Mouse (Mus musculus): ENCODE results near the gene Pkib. TPM values are rescaled to one million over a fixed set of nuclear protein-coding genes. Genes with fewer than 3 reads are reported as not detected.
A peak's percentile ranks its signal among the peaks of the same experiment; 100 is the strongest.

The Pkib gene
- polyA plus RNA-seq (2015; fragmentation: Nextera tagmentation; extraction: Ambion mirVana), result 1.7 and 2.7 TPM in 2 replicates

DNA sequence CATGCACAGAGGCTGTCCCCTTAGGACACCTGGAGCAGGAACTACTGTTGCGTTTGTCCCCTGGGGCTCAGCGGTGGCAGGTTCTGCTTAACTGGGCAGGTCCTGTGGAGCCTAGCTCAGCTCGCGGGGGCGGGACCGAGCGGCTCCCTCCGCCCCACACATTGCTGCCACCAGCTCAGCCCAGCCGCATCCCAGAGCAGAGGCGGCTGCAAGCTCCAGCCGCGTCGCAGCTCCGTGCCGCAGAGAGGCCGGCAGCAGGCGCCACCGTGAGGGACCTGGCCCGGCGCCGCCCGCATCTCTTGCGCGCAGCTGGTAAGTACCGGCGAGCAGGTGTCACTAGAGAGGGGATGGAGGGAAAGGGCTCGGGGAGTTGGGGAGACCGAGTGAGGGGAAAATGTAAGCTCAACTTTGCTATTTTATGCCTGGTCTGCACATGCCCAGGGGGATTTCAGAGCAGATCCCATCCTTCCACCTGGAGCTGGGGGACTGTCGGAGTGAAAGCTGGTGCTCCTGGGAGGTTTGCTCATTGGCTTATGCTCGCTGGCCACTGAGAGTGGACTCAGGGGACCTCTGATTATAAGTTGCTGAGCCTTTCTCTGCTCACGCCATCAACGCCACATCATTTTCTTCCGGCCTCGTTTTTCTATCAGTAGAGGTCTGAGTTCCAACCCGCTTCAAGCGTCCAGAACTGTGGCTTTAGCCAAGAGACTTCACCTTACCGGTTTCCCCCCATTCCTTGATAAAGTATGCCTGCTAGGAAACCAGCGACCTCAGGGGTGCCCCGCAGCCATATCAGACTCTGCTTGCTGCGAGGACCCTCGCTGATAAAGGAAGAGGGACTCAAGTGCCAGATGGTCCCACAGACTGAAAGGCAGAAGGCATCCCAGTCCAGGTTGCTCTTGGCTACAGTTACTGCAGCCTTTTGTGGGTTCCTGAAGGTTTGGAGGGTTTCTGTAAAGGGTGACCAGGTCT, at the start of gene Pkib:
Pkib (plus strand) TSS at position 86 of the 972 bp plus-strand sequence.
- peak; percentile 75 for ATAC-seq (replicated peaks; ENCODE audit: extremely low read depth, insufficient read depth, low FRiP score)
- Histone ChIP-seq H3K4me1 (ENCODE audit: control insufficient read depth, insufficient read depth, low read length) (peaks cover 8% of the 10 kb centered on the region), H3K27ac (ENCODE audit: low read length) (no peak within 1 kb of the TSS), H3K4me3 (ENCODE audit: low read length) (peak within 1 kb of the TSS; percentile 54), H3K4me2 (ENCODE audit: low read depth, low read length) (peak within 1 kb of the TSS; percentile 78), H3K36me3 (ENCODE audit: control insufficient read depth, insufficient read depth) (no peaks in the 10 kb centered on the region), H3K9me3 (replicated peaks; ENCODE audit: control insufficient read depth, low read length) (peaks cover 4% of the 10 kb centered on the region; the same call in 1 of the 2 replicates), H3K9ac (ENCODE audit: low read length) (peak within 1 kb of the TSS; percentile 50; the same call in 1 of the 2 replicates), H3K27me3 (ENCODE audit: control insufficient read depth, insufficient read depth, low read length) (peaks cover 2% of the 10 kb centered on the region; the same call in 1 of the 2 replicates)
- WGBS, result 2% methylated on average over 41 of the region's 41 CpGs

DNA sequence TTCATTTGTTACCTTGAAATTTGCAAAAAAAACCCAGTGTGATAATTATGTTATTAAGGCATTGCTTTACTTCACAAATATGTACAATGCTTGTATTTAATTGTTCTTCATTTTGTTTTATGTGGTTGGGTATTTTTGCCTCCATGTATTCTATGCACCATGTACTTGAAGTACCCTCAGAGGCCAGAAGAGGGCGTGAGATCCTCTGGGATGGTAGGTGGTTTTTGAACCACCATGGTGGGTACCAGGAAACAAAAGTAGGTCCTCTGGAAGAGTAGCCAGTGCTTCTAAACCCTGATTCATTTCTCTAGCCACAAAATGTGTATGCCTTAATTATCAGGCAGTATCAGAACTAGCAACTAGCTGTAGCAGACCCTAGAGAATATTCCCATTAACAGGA, 47.9 kb upstream of the Pkib start:
- Histone ChIP-seq H3K36me3 (ENCODE audit: control insufficient read depth, insufficient read depth) (no peaks in the 10 kb centered on the region), H3K4me1 (ENCODE audit: control insufficient read depth, insufficient read depth, low read length) (no peaks in the 10 kb centered on the region), H3K9ac (ENCODE audit: low read length) (no peak overlapping the region), H3K27ac (ENCODE audit: low read length) (no peak overlapping the region), H3K9me3 (replicated peaks; ENCODE audit: control insufficient read depth, low read length) (no peaks in the 10 kb centered on the region), H3K4me2 (ENCODE audit: low read depth, low read length) (no peak overlapping the region), H3K27me3 (ENCODE audit: control insufficient read depth, insufficient read depth, low read length) (no peaks in the 10 kb centered on the region), H3K4me3 (ENCODE audit: low read length) (no peak overlapping the region)
- ATAC-seq (replicated peaks; ENCODE audit: extremely low read depth, insufficient read depth, low FRiP score), result no peak
- WGBS, result 32% methylated on average over 1 of the region's 1 CpGs

DNA sequence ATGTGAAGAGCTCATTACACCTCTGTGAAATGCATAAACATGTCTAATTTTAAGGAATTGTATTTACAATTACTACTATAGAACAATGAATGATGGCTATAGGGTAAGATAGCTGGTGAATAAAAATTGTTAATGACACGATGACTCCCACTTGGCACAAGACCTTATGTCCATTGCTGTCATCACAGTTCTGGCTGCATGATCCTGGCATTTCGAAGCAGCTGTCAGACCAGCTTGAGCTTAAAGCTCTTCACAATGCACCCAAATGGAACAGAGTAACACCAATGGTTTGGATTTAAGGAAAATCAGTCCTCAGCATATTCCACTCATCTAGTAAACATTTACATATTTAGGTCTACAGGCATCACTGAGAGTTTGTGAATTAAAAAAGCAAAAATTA, 37.5 kb upstream of the Pkib start:
- H3K4me3 ChIP-seq (ENCODE audit: low read length), result no peak overlapping the region

DNA sequence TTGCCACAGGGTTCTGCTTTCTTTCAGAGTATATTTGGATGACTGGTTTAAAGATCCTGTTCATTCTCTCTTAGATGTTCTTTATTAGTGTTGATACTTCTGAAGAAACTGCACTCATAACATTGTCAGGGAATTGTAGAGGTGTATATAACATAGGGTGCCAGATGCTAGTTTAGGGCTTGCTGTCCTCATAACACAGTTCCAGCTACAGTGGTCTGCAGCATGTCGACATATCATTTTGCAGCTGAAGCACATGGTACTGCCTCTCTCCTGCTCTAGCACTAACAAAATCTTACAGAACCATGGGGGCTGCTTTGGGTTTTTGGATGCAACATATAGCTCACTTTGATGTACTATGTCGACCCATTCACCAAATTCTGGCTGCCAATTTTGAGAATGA, 34.6 kb upstream of the Pkib start:
- Histone ChIP-seq H3K9ac (ENCODE audit: low read length) (no peak overlapping the region), H3K36me3 (ENCODE audit: control insufficient read depth, insufficient read depth) (no peaks in the 10 kb centered on the region), H3K4me2 (ENCODE audit: low read depth, low read length) (no peak overlapping the region), H3K4me1 (ENCODE audit: control insufficient read depth, insufficient read depth, low read length) (no peaks in the 10 kb centered on the region), H3K9me3 (replicated peaks; ENCODE audit: control insufficient read depth, low read length) (no peaks in the 10 kb centered on the region), H3K27me3 (ENCODE audit: control insufficient read depth, insufficient read depth, low read length) (no peaks in the 10 kb centered on the region), H3K4me3 (ENCODE audit: low read length) (no peak overlapping the region), H3K27ac (ENCODE audit: low read length) (no peak overlapping the region)
- no peak for ATAC-seq (replicated peaks; ENCODE audit: extremely low read depth, insufficient read depth, low FRiP score)
- 64% methylated on average over 2 of the region's 2 CpGs for WGBS

More for the DNA sequence above, 37.5 kb upstream of the Pkib start:
- H3K4me1 ChIP-seq (ENCODE audit: control insufficient read depth, insufficient read depth, low read length), result no peaks in the 10 kb centered on the region
- no peak overlapping the region for H3K4me2 ChIP-seq (ENCODE audit: low read depth, low read length)
- no peak overlapping the region for H3K9ac ChIP-seq (ENCODE audit: low read length)
- no peaks in the 10 kb centered on the region for H3K36me3 ChIP-seq (ENCODE audit: control insufficient read depth, insufficient read depth)
- no peaks in the 10 kb centered on the region for H3K27me3 ChIP-seq (ENCODE audit: control insufficient read depth, insufficient read depth, low read length)
- no peaks in the 10 kb centered on the region for H3K9me3 ChIP-seq (replicated peaks; ENCODE audit: control insufficient read depth, low read length)
- no peak overlapping the region for H3K27ac ChIP-seq (ENCODE audit: low read length)
- WGBS, result 76% methylated on average over 2 of the region's 2 CpGs
- no peak for ATAC-seq (replicated peaks; ENCODE audit: extremely low read depth, insufficient read depth, low FRiP score)

DNA sequence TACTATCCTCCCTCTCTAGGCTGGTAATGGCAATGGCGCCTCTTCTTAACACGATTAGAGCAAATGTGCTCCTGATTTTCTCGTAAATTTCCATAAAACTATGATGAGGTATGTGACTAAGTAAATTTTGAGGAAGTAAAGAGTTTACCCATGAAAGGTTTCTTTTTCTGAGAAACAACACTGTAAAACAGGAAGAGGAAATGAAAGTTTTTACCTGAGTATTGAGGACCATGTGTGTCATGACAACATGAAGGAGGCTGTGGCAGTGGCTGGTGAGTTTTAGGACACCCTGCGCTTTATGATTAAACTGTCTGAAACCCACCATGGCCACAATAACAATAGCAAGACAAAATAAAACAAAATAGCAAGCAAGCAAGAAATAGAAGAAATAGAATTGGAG, 28.8 kb upstream of the Pkib start:
- no peak overlapping the region for H3K9ac ChIP-seq (ENCODE audit: low read length)
- ATAC-seq (replicated peaks; ENCODE audit: extremely low read depth, insufficient read depth, low FRiP score), result no peak
- no peaks in the 10 kb centered on the region for H3K36me3 ChIP-seq (ENCODE audit: control insufficient read depth, insufficient read depth)
- H3K27ac ChIP-seq (ENCODE audit: low read length), result no peak overlapping the region
- no peak overlapping the region for H3K4me2 ChIP-seq (ENCODE audit: low read depth, low read length)
- 79% methylated on average over 4 of the region's 4 CpGs for WGBS
- no peak overlapping the region for H3K4me3 ChIP-seq (ENCODE audit: low read length)
- no peaks in the 10 kb centered on the region for H3K9me3 ChIP-seq (replicated peaks; ENCODE audit: control insufficient read depth, low read length)
- H3K27me3 ChIP-seq (ENCODE audit: control insufficient read depth, insufficient read depth, low read length), result no peaks in the 10 kb centered on the region
- H3K4me1 ChIP-seq (ENCODE audit: control insufficient read depth, insufficient read depth, low read length), result no peaks in the 10 kb centered on the region

DNA sequence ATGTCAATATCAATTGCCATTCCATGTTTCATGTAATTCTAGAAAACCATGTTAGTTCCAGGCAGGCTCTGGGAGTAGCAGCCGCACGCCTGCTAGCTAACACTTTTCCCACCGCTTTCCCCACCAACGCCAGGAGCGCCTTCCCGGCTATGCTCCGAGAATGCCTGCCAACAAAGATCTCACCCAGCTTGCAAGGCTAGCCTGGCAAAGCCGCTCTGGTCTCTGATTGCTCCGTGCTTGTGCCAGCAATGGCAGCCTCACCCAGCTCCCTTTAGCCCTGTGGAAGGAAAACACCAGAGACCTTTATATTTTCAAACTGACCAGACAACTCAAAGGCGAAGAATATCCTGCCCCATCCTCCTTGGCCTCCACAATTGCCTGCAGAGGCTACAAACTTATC, 8.5 kb upstream of the Pkib start:
- H3K27me3 ChIP-seq (ENCODE audit: control insufficient read depth, insufficient read depth, low read length), result no peaks in the 10 kb centered on the region
- H3K9ac ChIP-seq (ENCODE audit: low read length), result no peak overlapping the region
- 77% methylated on average over 10 of the region's 10 CpGs for WGBS
- H3K27ac ChIP-seq (ENCODE audit: low read length), result no peak overlapping the region
- H3K4me2 ChIP-seq (ENCODE audit: low read depth, low read length), result no peak overlapping the region
- H3K9me3 ChIP-seq (replicated peaks; ENCODE audit: control insufficient read depth, low read length), result no peaks in the 10 kb centered on the region
- ATAC-seq (replicated peaks; ENCODE audit: extremely low read depth, insufficient read depth, low FRiP score), result no peak
- H3K4me3 ChIP-seq (ENCODE audit: low read length), result no peak overlapping the region
- H3K4me1 ChIP-seq (ENCODE audit: control insufficient read depth, insufficient read depth, low read length), result no peaks in the 10 kb centered on the region
- H3K36me3 ChIP-seq (ENCODE audit: control insufficient read depth, insufficient read depth), result no peaks in the 10 kb centered on the region

DNA sequence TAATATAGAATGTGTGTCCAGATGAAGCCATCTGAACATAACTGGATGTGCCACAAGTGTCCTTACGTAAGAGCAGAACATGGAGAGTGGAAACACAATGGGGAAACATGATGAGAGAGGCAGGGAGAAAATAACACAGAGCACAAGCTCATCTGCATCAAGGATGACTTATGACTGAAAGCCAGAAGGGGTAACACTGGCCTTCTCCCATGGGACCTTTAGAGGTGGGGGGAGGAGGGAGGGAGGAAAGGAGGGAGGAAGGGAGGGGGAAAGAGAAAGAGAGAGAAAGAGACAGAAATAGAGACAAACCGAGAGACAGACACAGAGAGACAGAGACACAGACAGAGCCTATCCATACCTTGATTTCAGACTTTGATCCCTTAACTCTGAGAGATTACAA, 4.0 kb upstream of the Pkib start:
- 74% methylated on average over 2 of the region's 2 CpGs for WGBS
- Histone ChIP-seq H3K4me3 (ENCODE audit: low read length) (no peak overlapping the region), H3K9ac (ENCODE audit: low read length) (no peak overlapping the region), H3K36me3 (ENCODE audit: control insufficient read depth, insufficient read depth) (no peaks in the 10 kb centered on the region), H3K27ac (ENCODE audit: low read length) (no peak overlapping the region), H3K9me3 (replicated peaks; ENCODE audit: control insufficient read depth, low read length) (peaks cover 4% of the 10 kb centered on the region; the same call in 1 of the 2 replicates), H3K4me2 (ENCODE audit: low read depth, low read length) (no peak overlapping the region), H3K4me1 (ENCODE audit: control insufficient read depth, insufficient read depth, low read length) (peaks cover 8% of the 10 kb centered on the region), H3K27me3 (ENCODE audit: control insufficient read depth, insufficient read depth, low read length) (peaks cover under 1% of the 10 kb centered on the region; the same call in 1 of the 2 replicates)
- ATAC-seq (replicated peaks; ENCODE audit: extremely low read depth, insufficient read depth, low FRiP score), result no peak

DNA sequence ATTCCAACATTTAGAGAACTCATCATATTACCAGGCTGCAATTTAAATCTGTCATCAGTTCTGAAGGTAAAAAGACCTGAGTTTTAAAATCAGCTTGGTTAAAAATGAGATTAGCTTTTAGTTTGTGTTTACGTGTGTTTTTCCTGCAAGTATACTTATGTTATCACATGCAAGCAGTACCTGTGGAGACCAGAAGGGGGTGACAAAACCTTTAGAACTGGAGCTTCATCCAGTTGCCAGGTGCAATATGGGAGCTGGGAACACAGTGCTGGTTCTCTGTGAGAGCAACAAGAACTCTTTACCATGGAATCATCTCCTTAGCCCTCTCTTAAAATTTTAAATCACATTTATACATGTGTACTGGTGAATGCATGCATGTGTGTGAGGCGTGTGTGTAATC, 1.2 kb upstream of the Pkib start:
- Histone ChIP-seq H3K9me3 (replicated peaks; ENCODE audit: control insufficient read depth, low read length) (peaks cover 4% of the 10 kb centered on the region; the same call in 1 of the 2 replicates), H3K27ac (ENCODE audit: low read length) (no peak overlapping the region), H3K36me3 (ENCODE audit: control insufficient read depth, insufficient read depth) (no peaks in the 10 kb centered on the region), H3K9ac (ENCODE audit: low read length) (no peak overlapping the region), H3K4me2 (ENCODE audit: low read depth, low read length) (no peak overlapping the region), H3K4me3 (ENCODE audit: low read length) (no peak overlapping the region), H3K4me1 (ENCODE audit: control insufficient read depth, insufficient read depth, low read length) (peaks cover 8% of the 10 kb centered on the region), H3K27me3 (ENCODE audit: control insufficient read depth, insufficient read depth, low read length) (peaks cover 2% of the 10 kb centered on the region; the same call in 1 of the 2 replicates)
- 91% methylated on average over 2 of the region's 2 CpGs for WGBS
- no peak for ATAC-seq (replicated peaks; ENCODE audit: extremely low read depth, insufficient read depth, low FRiP score)

DNA sequence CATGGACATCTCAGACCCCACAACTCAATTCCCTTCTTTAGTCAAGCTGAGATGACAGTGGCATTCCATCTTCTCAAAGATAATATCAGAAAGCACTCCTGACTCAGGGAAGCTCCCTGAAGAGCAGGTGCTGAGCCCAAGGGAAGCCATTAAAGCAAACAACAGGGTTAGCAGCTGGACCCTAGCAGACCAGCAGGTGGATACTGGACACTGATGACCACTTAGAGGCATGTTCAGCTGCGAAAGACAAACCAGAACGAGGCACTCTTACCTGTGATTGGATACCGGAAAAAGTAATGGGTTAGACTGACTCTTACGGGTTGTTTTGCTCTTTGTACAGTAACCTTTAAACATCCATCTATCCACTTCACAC, 1.1 kb downstream of the Pkib start:
- Histone ChIP-seq H3K9ac (ENCODE audit: low read length) (no peak overlapping the region), H3K4me3 (ENCODE audit: low read length) (no peak overlapping the region; the same call in 1 of the 2 replicates), H3K4me1 (ENCODE audit: control insufficient read depth, insufficient read depth, low read length) (peaks cover 11% of the 10 kb centered on the region), H3K27ac (ENCODE audit: low read length) (no peak overlapping the region), H3K9me3 (replicated peaks; ENCODE audit: control insufficient read depth, low read length) (peaks cover 4% of the 10 kb centered on the region; the same call in 1 of the 2 replicates), H3K27me3 (ENCODE audit: control insufficient read depth, insufficient read depth, low read length) (peaks cover 2% of the 10 kb centered on the region; the same call in 1 of the 2 replicates), H3K36me3 (ENCODE audit: control insufficient read depth, insufficient read depth) (no peaks in the 10 kb centered on the region), H3K4me2 (ENCODE audit: low read depth, low read length) (peak overlapping the region; percentile 78)
- 75% methylated on average over 4 of the region's 4 CpGs for WGBS
- no peak for ATAC-seq (replicated peaks; ENCODE audit: extremely low read depth, insufficient read depth, low FRiP score)
